Mouse (Mus musculus) c-Kit-negative CD71-positive TER-119-positive erythroid progenitor cells, embryonic 14.5 days (primary cell): ENCODE results near the gene Nphp4.

ENCODE experiments used
- DNase-seq: peaks from one replicate; pipeline ENCODE4 v3.0.0-alpha.2; 2013; ENCODE audit warnings: low read depth, low spot score

Nphp4 gene

GRCm38 (mm10) chr4:152476427-152477023, at the start of gene Nphp4:
TSS of gene Nphp4 (plus strand) at chr4:152476706.
- DNase-seq, result no peak

GRCm38 (mm10) chr4:152428259-152428658, 48.2 kb upstream of the Nphp4 start:
- no peak for DNase-seq

- no peak for DNase-seq
Measured at GRCm38 (mm10) chr4:152432308-152432707, 44.2 kb upstream of the Nphp4 start.

GRCm38 (mm10) chr4:152434836-152435235, 41.7 kb upstream of the Nphp4 start:
- DNase-seq, result peak; percentile 28

- DNase-seq, result peak; percentile 19
Measured at GRCm38 (mm10) chr4:152435255-152435654, 41.3 kb upstream of the Nphp4 start.

- DNase-seq, result no peak
Measured at GRCm38 (mm10) chr4:152440882-152441281, 35.6 kb upstream of the Nphp4 start.

- DNase-seq, result no peak
Measured at GRCm38 (mm10) chr4:152441536-152441935, 35.0 kb upstream of the Nphp4 start.

- no peak for DNase-seq
Measured at GRCm38 (mm10) chr4:152446178-152446577, 30.3 kb upstream of the Nphp4 start.

GRCm38 (mm10) chr4:152447731-152448665, 28.5 kb upstream of the Nphp4 start:
- DNase-seq, result no peak

GRCm38 (mm10) chr4:152448666-152449018, 27.9 kb upstream of the Nphp4 start:
- DNase-seq, result no peak

GRCm38 (mm10) chr4:152451371-152451770, 25.1 kb upstream of the Nphp4 start:
- DNase-seq, result no peak

GRCm38 (mm10) chr4:152453079-152453478, 23.4 kb upstream of the Nphp4 start:
- DNase-seq, result no peak

GRCm38 (mm10) chr4:152454153-152454552, 22.4 kb upstream of the Nphp4 start:
- DNase-seq, result no peak

GRCm38 (mm10) chr4:152456609-152457008, 19.9 kb upstream of the Nphp4 start:
- no peak for DNase-seq

GRCm38 (mm10) chr4:152457673-152458072, 18.8 kb upstream of the Nphp4 start:
- DNase-seq, result no peak

GRCm38 (mm10) chr4:152462516-152462915, 14.0 kb upstream of the Nphp4 start:
- DNase-seq, result no peak

GRCm38 (mm10) chr4:152463147-152463546, 13.4 kb upstream of the Nphp4 start:
- no peak for DNase-seq

GRCm38 (mm10) chr4:152465116-152465515, 11.4 kb upstream of the Nphp4 start:
- no peak for DNase-seq

GRCm38 (mm10) chr4:152466601-152467000, 9.9 kb upstream of the Nphp4 start:
- no peak for DNase-seq

GRCm38 (mm10) chr4:152467951-152468350, 8.6 kb upstream of the Nphp4 start:
- DNase-seq, result no peak

- DNase-seq, result no peak
Measured at GRCm38 (mm10) chr4:152475941-152476340, 565 bp upstream of the Nphp4 start.

- no peak for DNase-seq
Measured at GRCm38 (mm10) chr4:152477106-152477465, 580 bp downstream of the Nphp4 start.
